Mouse (Mus musculus): ENCODE results near the gene Arhgdib. TPM values are rescaled to one million over a fixed set of nuclear protein-coding genes. Genes with fewer than 3 reads are reported as not detected.

Arhgdib gene
- polyA plus RNA-seq (2015; fragmentation: Nextera tagmentation; extraction: Ambion mirVana) = 96.9 and 120 TPM in 2 replicates

GRCm38 (mm10) chr6:136941051-136942021, at the start of gene Arhgdib:
Arhgdib (minus strand) TSS chr6:136941899.

GRCm38 (mm10) chr6:136923532-136923931, 18.2 kb downstream of the Arhgdib start, which contains the start of gene Pde6h:
Pde6h (plus strand) TSS chr6:136923832.

GRCm38 (mm10) chr6:136922080-136922479, 19.6 kb downstream of the Arhgdib start, which contains the start of gene Erp27:
Erp27 (minus strand) TSS chr6:136922180.

GRCm38 (mm10) chr6:136875670-136876069, 66.0 kb downstream of the Arhgdib start, which contains the start of gene Mgp:
Mgp (minus strand) TSS chr6:136875823.

Other genes with a start within 250 kb of the Arhgdib start
- gene Gucy2c, start 160.1 kb downstream of the Arhgdib start, polyA plus RNA-seq (2015; fragmentation: Nextera tagmentation; extraction: Ambion mirVana) = 0.05 TPM in 1 of 2 replicates, not detected in the other
- gene Hist4h4, start 137.5 kb downstream of the Arhgdib start, polyA plus RNA-seq (2015; fragmentation: Nextera tagmentation; extraction: Ambion mirVana) = 0.16 and 0.20 TPM in 2 replicates
- 174 and 180 TPM in 2 replicates for gene H2afj, start 133.7 kb downstream of the Arhgdib start, polyA plus RNA-seq (2015; fragmentation: Nextera tagmentation; extraction: Ambion mirVana)
- 0.54 and 0.58 TPM in 2 replicates for gene BC049715, start 114.3 kb downstream of the Arhgdib start, polyA plus RNA-seq (2015; fragmentation: Nextera tagmentation; extraction: Ambion mirVana)
- 45.0 and 50.6 TPM in 2 replicates for gene Wbp11, start 113.7 kb downstream of the Arhgdib start, polyA plus RNA-seq (2015; fragmentation: Nextera tagmentation; extraction: Ambion mirVana)
- gene Smco3, start 106.4 kb downstream of the Arhgdib start, polyA plus RNA-seq (2015; fragmentation: Nextera tagmentation; extraction: Ambion mirVana) = not detected in 2 replicates
- gene Art4, start 84.2 kb downstream of the Arhgdib start, polyA plus RNA-seq (2015; fragmentation: Nextera tagmentation; extraction: Ambion mirVana) = 3.8 and 4.7 TPM in 2 replicates
- 567 and 833 TPM in 2 replicates for gene Mgp, start 66.1 kb downstream of the Arhgdib start, polyA plus RNA-seq (2015; fragmentation: Nextera tagmentation; extraction: Ambion mirVana)
- gene Erp27, start 19.7 kb downstream of the Arhgdib start, polyA plus RNA-seq (2015; fragmentation: Nextera tagmentation; extraction: Ambion mirVana) = 0.45 and 0.53 TPM in 2 replicates
- 0.51 and 0.61 TPM in 2 replicates for gene Pde6h, start 18.1 kb downstream of the Arhgdib start, polyA plus RNA-seq (2015; fragmentation: Nextera tagmentation; extraction: Ambion mirVana)
- gene Rerg, start 228.6 kb upstream of the Arhgdib start, polyA plus RNA-seq (2015; fragmentation: Nextera tagmentation; extraction: Ambion mirVana) = 23.1 and 24.0 TPM in 2 replicates

All from urinary bladder, postnatal 0 days (tissue).